Comparison of ENCODE assay signal across 1 mouse cellular context in the genomic region with DNA sequence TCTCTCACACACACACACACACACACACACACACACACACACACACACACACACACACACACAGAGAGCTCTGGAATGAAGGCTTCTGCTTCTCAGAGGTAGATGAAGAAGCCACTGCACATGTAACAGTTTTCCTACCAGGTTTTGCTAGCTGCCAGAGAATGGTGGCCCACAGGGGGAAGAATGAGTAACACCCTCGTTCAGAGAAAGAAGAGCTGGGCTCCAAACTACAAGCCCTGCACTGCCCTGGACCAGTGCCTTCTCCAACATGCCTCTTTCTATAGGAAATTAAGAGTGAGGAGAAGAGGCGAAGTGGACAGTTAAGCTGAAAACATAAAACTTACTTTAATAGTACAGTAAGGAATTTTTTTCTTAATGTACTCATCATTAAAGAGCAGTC.
TF ChIP-seq lines count a peak whose summit lies in the region.

No protein-coding gene starts in this region.

TF ChIP-seq in CH12.LX, 34 proteins besides CTCF, POLR2A, EP300 and RAD21:
- TF ChIP-seq ELF1 (IDR thresholded peaks at IDR 0.05; ENCODE audit: low read depth, low read length) (no peak), MAZ (IDR thresholded peaks at IDR 0.05; ENCODE audit: low read depth, low read length) (no peak), HCFC1 (IDR thresholded peaks at IDR 0.05; ENCODE audit: low read depth, low read length) (no peak), MXI1 (IDR thresholded peaks at IDR 0.05; ENCODE audit: low read depth, low read length) (no peak), E2F4 (IDR thresholded peaks at IDR 0.05; ENCODE audit: insufficient replicate concordance, low read depth, low read length) (no peak), MYC (IDR thresholded peaks at IDR 0.05; ENCODE audit: low read depth, low read length) (no peak), TBP (conservative IDR thresholded peaks at IDR 0.05; ENCODE audit: low read depth, low read length) (no peak), SIN3A (IDR thresholded peaks at IDR 0.05; ENCODE audit: low read length) (no peak), MAFK (IDR thresholded peaks at IDR 0.05; ENCODE audit: insufficient replicate concordance, low read length) (no peak), NELFE (IDR thresholded peaks at IDR 0.05; ENCODE audit: low read depth, low read length) (no peak)
